Comparison of ENCODE assay signal across 14 mouse cellular contexts in genomic region chr6:17082800-17083199, GRCm38 (mm10).
"Had no signal": no experiment of that assay in that cellular context is flagged by ENCODE, and none has a peak within 500 bp of the region (broad histone marks: within the 10 kb centered on the region; RNA-seq: fewer than 3 reads in every experiment).

No protein-coding gene starts in this region.

- H3K4me1 ChIP-seq: liver, embryonic 13.5 days; neural tube, embryonic 15.5 days had no signal

- H3K4me2 ChIP-seq: liver, embryonic 13.5 days; neural tube, embryonic 15.5 days had no signal

- H3K4me3 ChIP-seq: liver, embryonic 13.5 days; midbrain, embryonic 10.5 days; myocyte; neural tube, embryonic 15.5 days had no signal

- H3K36me3 ChIP-seq: liver, embryonic 13.5 days; midbrain, embryonic 10.5 days; neural tube, embryonic 15.5 days had no signal

- DNase-seq: kidney, adult 8-10 months; kidney, postnatal 25 days; layer of hippocampus, adult 9-11 months; layer of hippocampus, postnatal 36 days; liver; liver, embryonic 13.5 days; liver, postnatal 0 days; midbrain, embryonic 14.5 days; thymus, postnatal 4 days had no signal

- H3K27ac ChIP-seq: liver, embryonic 13.5 days; midbrain, embryonic 10.5 days; neural tube, embryonic 15.5 days; stomach, postnatal 0 days had no signal

- H3K27me3 ChIP-seq: liver, embryonic 13.5 days; neural tube, embryonic 15.5 days had no signal

- ATAC-seq: intestine, postnatal 0 days; liver, postnatal 0 days had no signal

- H3K9me3 ChIP-seq: liver, embryonic 13.5 days; midbrain, embryonic 10.5 days; neural tube, embryonic 15.5 days had no signal

- H3K9ac ChIP-seq: liver, embryonic 13.5 days; liver, postnatal 0 days; neural tube, embryonic 15.5 days had no signal
